Mouse (Mus musculus) B cell, adult 2 months (primary cell): Measurements from ENCODE around the gene Arfgef2.
A peak's percentile ranks its signal among the peaks of the same experiment; 100 is the strongest.

Experiments
- DNase-seq, 2 experiments: peaks; one replicate each; pipeline ENCODE4 v3.0.0; 2022

Arfgef2 gene

GRCm38 (mm10) chr2:166806813-166807212 is 1.4 kb downstream of the Arfgef2 start:
- no peak for DNase-seq

GRCm38 (mm10) chr2:166809499-166809898 is 4.1 kb downstream of the Arfgef2 start:
- DNase-seq = no peak

DNA sequence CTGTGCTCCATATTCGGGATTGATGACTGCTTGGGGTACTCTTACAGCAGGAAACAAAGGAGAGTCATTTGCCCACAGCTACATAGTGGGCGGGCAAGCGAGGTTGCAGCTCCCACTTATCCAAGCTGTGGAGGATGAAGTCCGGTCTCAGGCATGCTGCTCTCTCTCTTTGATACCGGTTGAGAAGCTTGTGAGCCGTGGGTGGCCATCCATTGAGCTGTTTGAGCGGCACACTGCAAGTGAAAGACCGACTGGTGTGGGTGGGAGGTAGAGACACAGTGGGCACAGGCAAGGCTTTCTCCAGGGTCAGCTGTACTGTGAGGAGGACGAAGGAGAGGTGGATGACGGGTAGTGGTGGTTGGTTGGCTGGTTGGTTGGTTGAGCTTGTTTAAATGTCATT is 5.4 kb downstream of the Arfgef2 start:
- no peak for DNase-seq

- no peak for DNase-seq
Observed at GRCm38 (mm10) chr2:166818463-166819143, 13.2 kb downstream of the Arfgef2 start.

GRCm38 (mm10) chr2:166819849-166820248 is 14.5 kb downstream of the Arfgef2 start:
- no peak for DNase-seq

GRCm38 (mm10) chr2:166820844-166821243 is 15.5 kb downstream of the Arfgef2 start:
- DNase-seq = no peak

DNA sequence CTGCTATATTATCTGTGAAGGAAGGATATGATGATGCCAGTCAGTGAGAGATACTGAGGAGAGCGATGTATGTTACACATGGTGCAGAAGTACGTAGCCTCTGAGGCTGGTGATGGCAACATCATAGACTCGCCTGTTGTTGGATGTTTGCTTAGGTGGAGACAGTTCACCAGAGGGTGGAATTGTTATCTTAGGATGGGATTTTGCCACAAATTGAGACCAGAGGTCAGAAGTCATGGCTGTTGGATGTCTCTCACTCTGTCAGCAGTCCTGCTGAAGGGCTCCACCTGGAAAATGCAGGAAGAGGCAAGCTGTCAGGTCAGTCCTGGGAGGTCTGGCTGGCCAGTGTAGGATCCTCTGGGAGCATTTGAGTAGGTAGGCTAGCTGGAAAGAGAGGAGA is 16.0 kb downstream of the Arfgef2 start:
- no peak for DNase-seq

- no peak for DNase-seq
Observed at GRCm38 (mm10) chr2:166822119-166822826, 16.9 kb downstream of the Arfgef2 start.

GRCm38 (mm10) chr2:166822901-166823300 is 17.5 kb downstream of the Arfgef2 start:
- no peak for DNase-seq

DNA sequence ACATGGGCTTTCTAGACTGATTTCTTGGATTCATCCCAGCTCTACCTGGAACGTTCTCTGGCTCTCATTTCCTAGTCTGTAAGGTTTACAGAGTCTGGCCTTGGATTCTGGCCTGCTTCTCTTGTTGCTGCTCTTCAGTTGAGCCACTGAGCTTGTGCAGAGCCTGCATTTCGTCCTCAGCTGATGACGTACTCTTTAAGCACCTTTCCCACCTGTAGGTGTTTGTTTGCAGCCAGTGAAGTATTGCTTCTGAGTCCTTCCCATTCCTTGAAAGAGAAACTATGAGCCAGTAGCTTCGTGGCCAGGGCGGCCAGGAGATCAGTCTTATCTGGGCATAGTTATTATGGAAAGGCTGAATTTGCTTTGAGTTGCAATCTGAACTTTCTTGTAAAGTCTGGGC is 19.0 kb downstream of the Arfgef2 start:
- no peak for DNase-seq

DNA sequence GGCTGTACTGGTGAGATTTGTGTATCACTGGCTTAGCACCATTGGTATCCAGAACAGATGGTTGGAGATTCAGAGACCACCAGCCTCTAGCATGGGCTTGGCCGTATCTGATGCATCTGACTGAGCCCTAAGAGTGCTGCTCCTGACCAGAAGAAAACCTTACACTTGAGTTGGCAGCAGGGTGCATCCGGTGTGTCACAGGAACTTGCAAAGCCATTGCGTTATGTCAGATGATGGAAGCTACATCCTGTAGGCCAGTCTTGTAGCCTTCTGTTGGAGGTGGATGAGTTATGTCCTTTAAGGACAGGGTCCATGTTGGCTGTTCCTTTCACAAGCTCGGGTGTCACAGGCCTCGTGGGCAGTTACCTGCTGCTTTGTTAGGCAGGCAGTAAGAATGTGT is 19.6 kb downstream of the Arfgef2 start:
- DNase-seq = no peak

DNA sequence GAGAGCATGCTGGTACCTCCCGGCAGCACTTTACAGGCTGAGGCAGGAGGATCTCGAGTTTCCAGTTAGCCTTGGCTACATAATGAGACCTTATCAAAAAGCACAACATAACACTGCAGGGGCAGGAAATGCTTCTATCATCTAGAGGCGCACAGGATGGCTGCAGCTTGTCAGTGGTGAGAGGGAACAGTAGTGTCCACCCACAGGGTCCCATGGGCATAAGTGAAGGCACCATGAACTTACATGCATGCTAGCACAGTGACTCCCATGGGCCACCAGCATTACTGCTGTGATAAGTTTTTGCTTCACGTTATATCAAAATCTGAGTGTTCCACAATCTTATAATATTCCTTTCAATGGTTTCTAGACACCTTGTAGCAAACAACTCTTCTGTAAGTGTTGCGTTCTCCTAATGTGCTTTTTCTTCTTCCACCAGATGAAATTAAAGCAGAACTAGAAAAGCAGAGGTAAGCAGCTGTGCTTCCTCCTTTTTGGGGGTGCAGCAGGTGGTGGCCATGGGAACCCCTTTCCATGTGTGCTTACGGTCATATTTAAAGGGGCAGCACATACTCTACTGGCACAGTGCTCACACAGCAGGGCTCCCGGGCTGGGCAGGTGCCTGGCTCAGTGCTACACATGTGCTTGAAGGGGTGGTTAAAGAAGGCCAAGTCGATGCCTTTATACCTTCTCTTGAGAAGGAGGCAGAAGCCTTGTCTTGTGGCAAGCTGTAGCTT is 21.3 kb downstream of the Arfgef2 start:
- peak; percentile 65 to 75 for DNase-seq

GRCm38 (mm10) chr2:166828306-166828705 is 22.9 kb downstream of the Arfgef2 start:
- no peak for DNase-seq

- DNase-seq = no peak
Observed at GRCm38 (mm10) chr2:166830350-166830749, 25.0 kb downstream of the Arfgef2 start.

GRCm38 (mm10) chr2:166834091-166834490 is 28.7 kb downstream of the Arfgef2 start:
- DNase-seq = no peak

DNA sequence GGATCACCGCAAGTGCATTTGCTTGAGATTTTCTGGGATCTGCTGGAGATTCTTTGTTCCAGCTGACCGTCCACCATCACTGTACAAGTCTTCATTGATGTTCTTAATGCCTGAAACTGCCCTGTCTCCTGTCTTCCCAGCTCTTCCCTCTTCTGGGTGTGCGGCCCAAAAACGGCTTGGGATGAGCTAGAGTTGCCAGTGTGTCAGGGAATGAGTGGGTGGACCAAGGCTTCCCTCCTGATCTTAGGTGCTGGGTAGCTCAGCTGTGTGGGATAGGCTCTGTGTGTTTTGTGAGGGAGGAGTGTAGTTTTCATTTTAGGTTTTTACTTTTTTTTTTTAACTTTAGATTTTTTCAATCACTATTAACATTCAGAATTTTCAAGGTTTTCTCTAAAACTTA is 29.4 kb downstream of the Arfgef2 start:
- no peak for DNase-seq

- DNase-seq = no peak
Observed at GRCm38 (mm10) chr2:166835581-166835980, 30.2 kb downstream of the Arfgef2 start.

- no peak for DNase-seq
Observed at GRCm38 (mm10) chr2:166841813-166842212, 36.4 kb downstream of the Arfgef2 start.

DNA sequence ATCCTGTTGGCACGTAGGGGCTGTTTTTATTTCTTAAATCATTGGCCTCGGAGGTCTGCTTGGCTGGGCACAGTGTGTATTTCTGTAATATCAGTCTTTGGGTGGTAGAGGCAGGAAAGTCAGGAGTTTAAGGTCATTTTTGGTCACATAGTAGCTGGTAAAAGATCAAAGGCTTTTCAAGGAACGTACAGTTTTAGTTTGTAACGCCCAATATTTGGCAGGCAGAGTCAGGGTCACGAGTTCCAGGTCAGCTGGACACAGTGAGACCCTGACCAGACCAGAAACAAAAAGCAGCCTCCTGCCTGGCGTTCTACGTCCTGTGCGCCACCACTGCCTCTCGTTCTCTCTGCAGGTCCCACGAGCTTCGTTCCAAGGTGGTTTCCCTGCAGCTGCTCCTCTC is 45.3 kb downstream of the Arfgef2 start:
- DNase-seq = no peak

- DNase-seq = peak; percentile 42 to 50
Observed at GRCm38 (mm10) chr2:166852270-166852669, 46.9 kb downstream of the Arfgef2 start.

- no peak for DNase-seq
Observed at GRCm38 (mm10) chr2:166855771-166856170, 50.4 kb downstream of the Arfgef2 start.

DNA sequence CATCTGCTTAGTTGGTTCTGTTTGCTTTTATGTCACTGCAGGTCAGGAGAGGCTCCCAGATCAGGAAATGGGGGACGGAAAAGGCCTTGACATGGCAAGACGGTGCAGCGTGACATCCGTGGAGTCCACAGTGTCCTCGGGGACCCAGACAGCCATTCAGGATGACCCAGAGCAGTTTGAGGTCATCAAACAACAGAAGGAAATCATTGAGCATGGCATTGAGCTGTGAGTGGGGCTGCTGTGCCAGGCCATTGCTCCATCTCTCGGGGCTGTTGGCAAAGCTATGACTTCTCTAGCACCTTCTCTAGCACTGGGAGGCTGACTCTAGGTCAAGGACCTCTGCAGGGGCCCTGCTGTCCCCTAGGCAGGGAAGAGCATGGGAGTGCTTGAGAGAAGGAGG is 51.0 kb downstream of the Arfgef2 start:
- DNase-seq = no peak

DNA sequence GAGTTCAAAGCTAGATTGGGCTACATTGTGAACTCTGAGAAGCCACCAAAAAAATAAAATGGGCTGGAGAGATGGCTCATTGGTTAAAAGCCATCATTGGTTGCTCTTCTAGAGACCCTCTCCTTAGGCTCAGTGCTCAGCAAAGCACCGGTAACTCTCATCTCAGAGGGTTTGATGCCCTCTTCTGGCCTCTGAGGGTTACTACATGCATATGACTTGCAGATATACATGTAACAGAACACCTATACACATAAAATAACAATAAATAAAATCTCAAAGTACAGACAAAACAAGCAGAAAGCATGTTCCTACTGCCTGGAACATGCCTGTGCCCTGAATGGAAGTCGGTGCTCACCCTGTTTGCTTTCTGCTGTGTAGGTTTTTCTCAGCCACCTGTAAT is 51.7 kb downstream of the Arfgef2 start:
- peak; percentile 26 to 31 for DNase-seq

DNA sequence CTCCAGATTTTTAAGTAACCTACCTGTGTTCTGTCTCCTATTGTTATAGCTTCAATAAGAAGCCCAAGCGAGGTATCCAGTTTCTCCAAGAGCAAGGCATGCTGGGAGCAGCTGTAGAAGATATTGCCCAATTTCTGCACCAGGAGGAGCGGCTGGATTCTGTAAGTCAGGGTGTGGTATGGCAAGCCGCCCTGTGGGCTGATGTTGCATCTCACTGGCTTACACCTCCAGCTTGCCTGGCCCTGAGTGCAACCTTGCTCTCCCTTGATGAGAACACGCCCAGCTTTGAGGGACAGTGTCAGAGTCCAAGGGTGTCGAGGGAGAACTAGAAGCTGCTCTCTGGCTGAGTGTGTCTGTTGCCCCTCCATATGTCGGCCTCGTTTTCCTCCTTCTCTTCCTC is 53.8 kb downstream of the Arfgef2 start:
- DNase-seq = no peak
